Mouse (Mus musculus) hindbrain, embryonic 11.5 days (tissue): ENCODE measurements around the gene Gm3336. TPM values are rescaled to one million over a fixed set of nuclear protein-coding genes. Genes with fewer than 3 reads are reported as not detected.
A peak's percentile ranks its signal among the peaks of the same experiment; 100 is the strongest.

Experiments used
- ATAC-seq: fragments of 200-750 bp; cut with Nextera tagmentation; 2 replicates; pipeline ENCODE4 v1.8.0; 2017; ENCODE audit warnings: mild to moderate bottlenecking, moderate TSS enrichment, moderate library complexity; ENCODE audit not compliant: low FRiP score
- DNase-seq: peaks from one replicate; pipeline ENCODE4 v3.0.0-alpha.2; 2015; ENCODE audit warnings: low spot score
- H3K27ac ChIP-seq: fragments of 300-500 bp; sonication (generic); 2 replicates; pipeline ENCODE4 v1.5.1; 2014; ENCODE audit warnings: mild to moderate bottlenecking, low read depth, low read length
- H3K27me3 ChIP-seq: fragments of 300-500 bp; sonication (generic); 2 replicates; pipeline ENCODE4 v1.6.1; 2014; ENCODE audit warnings: mild to moderate bottlenecking, low read length, moderate library complexity, mixed read lengths; ENCODE audit not compliant: control insufficient read depth, insufficient read depth
- H3K36me3 ChIP-seq: fragments of 300-500 bp; sonication (generic); 2 replicates; pipeline ENCODE4 v1.6.1; 2014; ENCODE audit warnings: mild to moderate bottlenecking, low read length, moderate library complexity, mixed read lengths; ENCODE audit not compliant: control insufficient read depth, insufficient read depth
- H3K4me1 ChIP-seq: fragments of 300-500 bp; sonication (generic); replicated peaks from 2 replicates; pipeline ENCODE4 v1.6.1; 2014; ENCODE audit warnings: low read length, mixed read lengths; ENCODE audit not compliant: control insufficient read depth, insufficient read depth
- H3K4me2 ChIP-seq: fragments of 300-500 bp; sonication (generic); replicated peaks from 2 replicates; pipeline ENCODE4 v1.6.1; 2014; ENCODE audit warnings: mild to moderate bottlenecking, low read depth, low read length
- H3K4me3 ChIP-seq: fragments of 300-500 bp; sonication (generic); 2 replicates; pipeline ENCODE4 v1.5.1; 2014; ENCODE audit warnings: low read depth, low read length
- H3K9ac ChIP-seq: fragments of 300-500 bp; sonication (generic); 2 replicates; pipeline ENCODE4 v1.6.1; 2014; ENCODE audit warnings: low read depth, low read length
- H3K9me3 ChIP-seq: fragments of 300-500 bp; sonication (generic); 2 replicates; pipeline ENCODE4 v1.6.1; 2016; ENCODE audit warnings: low read length; ENCODE audit not compliant: control insufficient read depth
- WGBS: fragments of 180-500 bp; shearing (Covaris S2); extraction: QIAGEN DNeasy Blood & Tissue Kit; methylation state at CpG from one replicate; pipeline ENCODE4 v1.1.7; 2014; 5-methylcytosine and 5-hydroxymethylcytosine counted together
- polyA plus RNA-seq: library from polyadenylated mRNA; unstranded; fragments of >200 nt; fragmentation: Nextera tagmentation; extraction: Ambion mirVana; gene quantifications from 2 replicates; pipeline ENCODE4 v1.2.1, GENCODE M21; 2014

The Gm3336 gene
- polyA plus RNA-seq, 1 experiment from 2014 or later, result not detected

DNA sequence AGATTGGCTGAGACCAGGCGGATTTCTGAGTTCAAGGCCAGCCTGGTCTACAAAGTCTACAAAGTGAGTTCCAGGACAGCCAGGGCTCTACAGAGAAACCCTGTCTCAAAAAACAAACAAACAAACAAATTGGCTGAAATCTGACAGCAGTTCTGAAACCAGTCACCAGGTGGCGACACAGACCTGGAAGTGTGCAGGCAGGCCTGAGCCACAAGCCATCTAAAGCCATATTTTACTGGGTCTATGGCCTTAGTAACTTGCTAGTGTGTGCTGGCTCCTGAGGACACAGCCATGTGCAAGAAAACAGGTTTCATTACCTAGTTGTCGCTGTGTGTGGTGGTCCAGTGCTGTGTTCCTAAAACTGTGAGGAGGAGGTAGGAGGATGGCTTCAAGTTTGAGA is 2.4 kb downstream of the Gm3336 start:
- Histone ChIP-seq H3K9me3 (no peaks in the 10 kb centered on the region), H3K27me3 (no peaks in the 10 kb centered on the region), H3K4me1 (no peaks in the 10 kb centered on the region), H3K4me2 (no peak overlapping the region), H3K9ac (no peak overlapping the region), H3K4me3 (no peak overlapping the region), H3K36me3 (no peaks in the 10 kb centered on the region), H3K27ac (no peak overlapping the region)
- 6% methylated on average over 3 of the region's 3 CpGs for WGBS
- peak; percentile 86 for DNase-seq
- ATAC-seq, result peak; percentile 62; the same call in 1 of the 2 replicates

- H3K9me3 ChIP-seq, result no peaks in the 10 kb centered on the region
- WGBS, result 86% methylated on average over 8 of the region's 8 CpGs
- no peaks in the 10 kb centered on the region for H3K27me3 ChIP-seq
- no peak for DNase-seq
- no peaks in the 10 kb centered on the region for H3K4me1 ChIP-seq
- H3K4me2 ChIP-seq, result no peak overlapping the region
- H3K9ac ChIP-seq, result no peak overlapping the region
- no peak overlapping the region for H3K27ac ChIP-seq
- no peaks in the 10 kb centered on the region for H3K36me3 ChIP-seq
- H3K4me3 ChIP-seq, result no peak overlapping the region
- no peak for ATAC-seq
Observed at GRCm38 (mm10) chr8:70721601-70722000, 3.3 kb downstream of the Gm3336 start.

- H3K27me3 ChIP-seq, result peaks cover 8% of the 10 kb centered on the region; the same call in 1 of the 2 replicates
- 60% methylated on average over 7 of the region's 7 CpGs for WGBS
- ATAC-seq, result no peak
- no peaks in the 10 kb centered on the region for H3K4me1 ChIP-seq
- no peaks in the 10 kb centered on the region for H3K9me3 ChIP-seq
- H3K36me3 ChIP-seq, result no peaks in the 10 kb centered on the region
- no peak within 1 kb of the TSS for H3K27ac ChIP-seq
- H3K4me3 ChIP-seq, result no peak within 1 kb of the TSS
- no peak within 1 kb of the TSS for H3K9ac ChIP-seq
- DNase-seq, result no peak
- H3K4me2 ChIP-seq, result no peak within 1 kb of the TSS
Observed at GRCm38 (mm10) chr8:70723486-70724210, 5.3 kb downstream of the Gm3336 start, which contains the start of gene Pde4c. Gene Pde4c (plus strand): TSS chr8:70723720.

GRCm38 (mm10) chr8:70724216-70724615 is 5.9 kb downstream of the Gm3336 start:
- H3K27me3 ChIP-seq, result peaks cover 12% of the 10 kb centered on the region
- no peak overlapping the region for H3K27ac ChIP-seq
- no peak for DNase-seq
- 81% methylated on average over 12 of the region's 12 CpGs for WGBS
- no peak for ATAC-seq
- no peak overlapping the region for H3K9ac ChIP-seq
- no peak overlapping the region for H3K4me3 ChIP-seq
- H3K36me3 ChIP-seq, result no peaks in the 10 kb centered on the region
- H3K4me1 ChIP-seq, result no peaks in the 10 kb centered on the region
- H3K9me3 ChIP-seq, result no peaks in the 10 kb centered on the region
- H3K4me2 ChIP-seq, result no peak overlapping the region

DNA sequence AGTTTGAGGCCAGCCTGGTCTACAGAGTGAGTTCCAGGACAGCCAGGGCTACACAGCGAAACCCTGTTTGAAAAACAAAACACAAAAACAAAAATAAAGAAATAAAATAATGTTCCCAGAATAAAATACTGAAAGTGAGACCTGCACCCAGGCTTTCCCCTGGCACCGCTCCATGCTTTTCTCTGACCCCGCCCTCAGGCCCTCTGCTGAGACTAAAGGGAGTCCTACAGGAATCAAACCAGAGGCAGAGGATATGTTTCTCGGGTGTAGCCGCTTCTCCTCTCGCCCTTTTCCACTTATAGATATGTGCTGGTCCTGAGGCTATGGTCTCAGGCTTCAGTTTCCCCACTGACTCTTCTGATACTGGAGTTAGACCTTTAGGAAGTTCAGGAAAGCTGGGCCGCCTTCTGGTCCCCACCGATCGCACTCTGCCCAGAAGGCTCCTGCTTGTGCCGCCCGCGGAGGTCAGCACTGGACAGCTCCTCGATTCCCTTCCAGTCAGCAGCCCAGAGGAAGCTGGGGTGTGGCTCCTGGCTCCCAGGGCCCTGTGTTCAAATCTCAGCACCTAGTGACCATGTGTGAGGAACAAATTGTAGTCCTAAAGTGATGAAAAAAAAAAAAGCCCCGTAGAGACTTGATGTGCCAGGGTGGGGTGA is 7.6 kb downstream of the Gm3336 start:
- H3K9ac ChIP-seq, result no peak overlapping the region
- ATAC-seq (no peak), DNase-seq (peak; percentile 26)
- 29% methylated on average over 14 of the region's 14 CpGs for WGBS
- no peaks in the 10 kb centered on the region for H3K9me3 ChIP-seq
- no peak overlapping the region for H3K27ac ChIP-seq
- no peaks in the 10 kb centered on the region; the same call in 1 of the 2 replicates for H3K4me1 ChIP-seq
- H3K4me2 ChIP-seq, result no peak overlapping the region
- no peak overlapping the region for H3K4me3 ChIP-seq
- H3K27me3 ChIP-seq, result peaks cover 26% of the 10 kb centered on the region
- no peaks in the 10 kb centered on the region for H3K36me3 ChIP-seq

GRCm38 (mm10) chr8:70726721-70727120 is 8.4 kb downstream of the Gm3336 start:
- DNase-seq, result no peak
- no peak for ATAC-seq
- WGBS, result 43% methylated on average over 11 of the region's 11 CpGs
- Histone ChIP-seq H3K4me1 (no peaks in the 10 kb centered on the region; the same call in 1 of the 2 replicates), H3K4me3 (no peak overlapping the region), H3K4me2 (no peak overlapping the region), H3K27ac (no peak overlapping the region), H3K9me3 (no peaks in the 10 kb centered on the region), H3K36me3 (no peaks in the 10 kb centered on the region), H3K9ac (no peak overlapping the region), H3K27me3 (peaks cover 29% of the 10 kb centered on the region)

GRCm38 (mm10) chr8:70729808-70730475 is 11.6 kb downstream of the Gm3336 start:
- Histone ChIP-seq H3K4me2 (peak overlapping the region; percentile 24), H3K9ac (no peak overlapping the region), H3K27ac (no peak overlapping the region), H3K27me3 (peaks cover 32% of the 10 kb centered on the region), H3K9me3 (no peaks in the 10 kb centered on the region), H3K36me3 (no peaks in the 10 kb centered on the region), H3K4me1 (no peaks in the 10 kb centered on the region; the same call in 1 of the 2 replicates), H3K4me3 (no peak overlapping the region)
- 5% methylated on average over 34 of the region's 34 CpGs for WGBS
- no peak for ATAC-seq
- DNase-seq, result peak; percentile 43

DNA sequence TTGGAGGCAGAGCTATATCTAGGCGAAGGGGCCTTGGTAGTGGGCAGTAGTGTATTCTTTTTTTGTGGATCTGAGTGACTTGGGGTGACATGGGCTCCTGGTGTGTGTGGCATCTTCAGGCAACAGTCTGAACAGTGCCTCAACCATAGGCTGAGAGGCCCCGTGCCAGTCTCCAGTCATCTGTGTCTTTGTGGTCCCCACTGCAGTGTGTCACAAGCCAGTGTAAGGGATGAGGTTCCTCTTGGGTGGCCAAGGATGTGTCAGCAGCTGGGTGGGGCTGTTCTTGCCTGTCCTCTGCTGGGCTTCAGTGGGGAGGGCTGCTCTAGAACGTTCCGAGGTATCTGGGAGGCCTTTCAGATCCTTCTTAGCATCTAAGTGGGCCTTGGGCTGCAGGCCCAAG is 12.6 kb downstream of the Gm3336 start:
- no peak for DNase-seq

More for the DNA sequence above, 12.6 kb downstream of the Gm3336 start:
- WGBS, result 83% methylated on average over 4 of the region's 4 CpGs
- no peak overlapping the region for H3K9ac ChIP-seq
- H3K9me3 ChIP-seq, result no peaks in the 10 kb centered on the region
- H3K4me2 ChIP-seq, result no peak overlapping the region
- ATAC-seq, result no peak
- H3K4me1 ChIP-seq, result no peaks in the 10 kb centered on the region; the same call in 1 of the 2 replicates
- no peak overlapping the region for H3K4me3 ChIP-seq
- H3K27ac ChIP-seq, result no peak overlapping the region
- H3K27me3 ChIP-seq, result peaks cover 32% of the 10 kb centered on the region
- H3K36me3 ChIP-seq, result no peaks in the 10 kb centered on the region
